Mouse (Mus musculus) MEL (cell line): Measurements from ENCODE around the gene Immp2l.

Experiments
- CTCF ChIP-seq, 3 experiments: IDR thresholded peaks in 2 of 3; conservative IDR thresholded peaks in 1 of 3; 2 replicates each; pipeline ENCODE4 v1.5.1; 2011 to 2012; ENCODE audit warnings: low read length in 3 of 3, low read depth in 2 of 3, mild to moderate bottlenecking in 2 of 3, improper control_type of control experiment in 1 of 3, inconsistent platforms in 1 of 3, mixed read lengths in 1 of 3, moderate library complexity in 1 of 3; ENCODE audit not compliant: control insufficient read depth in 1 of 3, insufficient read depth in 1 of 3, poor library complexity in 1 of 3, severe bottlenecking in 1 of 3
- POLR2AphosphoS5 ChIP-seq: IDR thresholded peaks from 2 replicates; pipeline ENCODE4 v1.6.1; 2012; ENCODE audit warnings: low read depth, borderline replicate concordance, mild to moderate bottlenecking, inconsistent platforms, low read length, moderate library complexity, mixed read lengths

DNA sequence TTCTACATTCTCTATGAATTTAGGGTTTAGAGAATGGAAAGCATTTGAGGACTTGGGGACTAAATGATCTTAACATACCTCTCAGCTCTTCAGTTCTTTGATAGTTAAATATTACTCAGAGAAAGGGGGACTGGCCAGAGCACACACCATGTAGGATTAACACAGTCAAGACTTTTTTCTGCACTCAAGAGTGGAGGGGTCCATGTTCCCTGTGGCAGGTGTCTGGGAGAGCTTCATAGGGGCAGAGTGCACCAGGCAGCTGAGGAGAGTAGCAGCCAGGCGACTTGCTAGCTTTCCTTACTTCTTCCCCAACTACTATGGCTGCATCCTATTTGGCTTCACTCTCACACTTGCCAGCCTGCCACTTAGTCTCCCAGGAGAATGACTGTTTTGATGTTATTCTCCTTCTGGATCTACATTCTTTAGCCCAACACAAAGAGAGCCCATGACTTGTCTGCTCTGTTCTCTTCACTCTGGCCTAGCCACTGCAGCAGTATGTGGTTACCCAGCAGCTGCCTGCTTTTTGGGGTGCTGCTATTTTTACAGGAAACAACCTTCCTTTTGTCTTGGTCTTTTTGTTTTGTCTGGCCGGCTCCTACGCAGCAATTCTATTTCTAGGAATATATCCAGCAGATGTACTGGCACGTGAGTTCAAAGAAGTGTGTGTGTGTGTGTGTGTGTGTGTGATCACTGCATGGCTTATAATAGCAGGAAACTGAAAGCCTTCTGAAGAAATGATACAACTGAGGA is 621.1 kb downstream of the Immp2l start:
- TF ChIP-seq POLR2AphosphoS5 = no peak
- no peak for TF ChIP-seq CTCF (IDR thresholded peaks at IDR 0.05 in 2 of 3, conservative IDR thresholded peaks at IDR 0.05 in 1 of 3; ENCODE audit: control insufficient read depth in 1 of 3, insufficient read depth in 1 of 3, low read depth in 2 of 3, low read length in 3 of 3, poor library complexity in 1 of 3, severe bottlenecking in 1 of 3)
